8 mouse cellular contexts compared by ENCODE assay signal in the genomic region with DNA sequence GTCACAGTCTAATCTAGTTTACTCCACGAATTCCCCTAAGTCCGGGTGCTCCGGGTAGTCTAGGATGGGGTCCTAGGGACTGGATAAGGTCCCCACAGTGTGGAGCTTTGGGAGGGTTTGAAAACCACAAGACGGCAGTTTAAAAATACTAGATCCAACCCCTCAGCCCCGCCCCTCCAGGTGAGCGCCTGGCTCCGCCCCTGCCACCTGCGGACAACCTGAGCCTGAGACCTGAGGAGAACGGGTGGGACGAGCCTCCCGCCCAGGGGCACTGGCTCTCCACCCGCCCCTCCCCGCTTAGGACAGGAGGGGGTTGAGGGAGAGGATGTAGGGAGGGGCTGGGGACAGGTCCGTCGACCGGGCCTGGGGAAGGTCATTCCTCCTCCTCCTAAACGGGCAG. TPM values are rescaled to one million over a fixed set of nuclear protein-coding genes. Genes with fewer than 3 reads are reported as not detected.
DNase-seq lines count a peak whose midpoint lies in the region; ATAC-seq and TF ChIP-seq lines count a peak whose summit lies in the region.

No protein-coding gene starts in this region.

- H3K4me2 ChIP-seq in embryonic facial prominence, embryonic 14.5 days (ENCODE audit: low read depth, low read length) = peak overlapping the region; percentile 64
- H3K4me2 ChIP-seq in lung, embryonic 15.5 days = peak overlapping the region; percentile 83

- H3K4me1 ChIP-seq in E14TG2a.4 (replicated peaks; ENCODE audit: low read depth, low read length) = peaks cover 92% of the 10 kb centered on the region
- H3K4me1 ChIP-seq in embryonic facial prominence, embryonic 14.5 days (ENCODE audit: control insufficient read depth, insufficient read depth, low read length) = no peaks in the 10 kb centered on the region
- peaks cover 12% of the 10 kb centered on the region for H3K4me1 ChIP-seq in kidney, adult 2 months (ENCODE audit: control insufficient read depth, insufficient read depth, low read length)
- peaks cover 37% of the 10 kb centered on the region for H3K4me1 ChIP-seq in lung, embryonic 15.5 days

- peaks cover 41% of the 10 kb centered on the region for H3K27me3 ChIP-seq in E14TG2a.4 (ENCODE audit: insufficient read depth, low read length)
- H3K27me3 ChIP-seq in embryonic facial prominence, embryonic 14.5 days (replicated peaks; ENCODE audit: control insufficient read depth, insufficient read depth, low read length) = peaks cover 29% of the 10 kb centered on the region
- no peaks in the 10 kb centered on the region for H3K27me3 ChIP-seq in kidney, adult 2 months (replicated peaks; ENCODE audit: control insufficient read depth, insufficient read depth, low read length)
- peaks cover 44% of the 10 kb centered on the region for H3K27me3 ChIP-seq in lung, embryonic 15.5 days

- WGBS in embryonic facial prominence, embryonic 14.5 days = 4% methylated on average over 11 of the region's 17 CpGs
- WGBS in kidney, adult 2 months = 13% methylated on average over 17 of the region's 17 CpGs
- WGBS in lung, embryonic 15.5 days = 5% methylated on average over 17 of the region's 17 CpGs

- H3K9me3 ChIP-seq in E14TG2a.4 (ENCODE audit: low read length) = no peaks in the 10 kb centered on the region
- H3K9me3 ChIP-seq in embryonic facial prominence, embryonic 14.5 days (ENCODE audit: control insufficient read depth, low read length) = no peaks in the 10 kb centered on the region
- no peaks in the 10 kb centered on the region for H3K9me3 ChIP-seq in lung, embryonic 15.5 days

- no peak for TF ChIP-seq CTCF in E14TG2a.4 (conservative IDR thresholded peaks at IDR 0.05; ENCODE audit: low read length)
- no peak for TF ChIP-seq CTCF in kidney, adult 2 months (conservative IDR thresholded peaks at IDR 0.05; ENCODE audit: insufficient read depth, insufficient read length, low read depth, low read length)

- peak overlapping the region; percentile 80 for H3K4me3 ChIP-seq in E14TG2a.4 (replicated peaks; ENCODE audit: low read length)
- H3K4me3 ChIP-seq in embryonic facial prominence, embryonic 14.5 days (ENCODE audit: low read depth, low read length) = peak overlapping the region; percentile 40
- peak overlapping the region; percentile 55 for H3K4me3 ChIP-seq in kidney, adult 2 months (ENCODE audit: insufficient read depth, low read depth, low read length)
- H3K4me3 ChIP-seq in lung, embryonic 15.5 days = peak overlapping the region; percentile 50

- peak; percentile 66 for DNase-seq in embryonic facial prominence, embryonic 14.5 days (ENCODE audit: low spot score)
- peak; percentile 78 for DNase-seq in kidney, adult 2 months
- no peak for DNase-seq in MN1 (ENCODE audit: low spot score)
- DNase-seq in gastrocnemius, adult 18-20 months (ENCODE audit: low spot score) = no peak
- no peak for DNase-seq in gastrocnemius, postnatal 36 days
- no peak for DNase-seq in thymus, postnatal 14 days

- intact Hi-C loops in gastrocnemius, postnatal 36 days (cut with DNase I) = loop anchor here (5.0 kb wide), 1 partner anchor 168 kb away; no protein-coding TSS in a partner anchor

- peak; percentile 31 for ATAC-seq in embryonic facial prominence, embryonic 14.5 days (ENCODE audit: low read depth)
- peak; percentile 43; the same call in 1 of the 2 replicates for ATAC-seq in lung, embryonic 15.5 days (ENCODE audit: borderline replicate concordance, extremely low read depth, low FRiP score, low TSS enrichment)

- no peak overlapping the region for H3K27ac ChIP-seq in embryonic facial prominence, embryonic 14.5 days (replicated peaks; ENCODE audit: low read depth, low read length)
- H3K27ac ChIP-seq in kidney, adult 2 months (ENCODE audit: insufficient read depth, low read depth, low read length) = peak overlapping the region; percentile 81
- H3K27ac ChIP-seq in lung, embryonic 15.5 days = peak overlapping the region; percentile 76

- no peak overlapping the region for H3K9ac ChIP-seq in embryonic facial prominence, embryonic 14.5 days (ENCODE audit: low read depth, low read length)
- 0 out of 2 replicates have a peak overlapping the region, but pooled peaks have one; percentile 45 for H3K9ac ChIP-seq in lung, embryonic 15.5 days

- no peak for TF ChIP-seq POLR2A in kidney, adult 2 months (IDR thresholded peaks at IDR 0.05; ENCODE audit: low read depth, low read length)

- H3K36me3 ChIP-seq in E14TG2a.4 (ENCODE audit: insufficient read depth, low read length) = peaks cover 7% of the 10 kb centered on the region; the same call in 1 of the 2 replicates
- no peaks in the 10 kb centered on the region for H3K36me3 ChIP-seq in embryonic facial prominence, embryonic 14.5 days (ENCODE audit: control insufficient read depth, insufficient read depth, low read length)
- H3K36me3 ChIP-seq in kidney, adult 2 months (ENCODE audit: control insufficient read depth, insufficient read depth, low read length) = no peaks in the 10 kb centered on the region
- no peaks in the 10 kb centered on the region for H3K36me3 ChIP-seq in lung, embryonic 15.5 days

RNA-seq across cellular contexts. Expression of a gene that starts 6.7 kb away (rescaled TPM):
- 8.1 and 9.9 TPM in 2 replicates for polyA plus RNA-seq in embryonic facial prominence, embryonic 14.5 days (2014; fragmentation: Nextera tagmentation; extraction: Ambion mirVana)
- polyA plus RNA-seq in kidney, adult 2 months (2012; rRNA removed) = 13.2 and 19.0 TPM in 2 replicates
- polyA plus RNA-seq in lung, embryonic 15.5 days (2015; fragmentation: Nextera tagmentation; extraction: Ambion mirVana) = 26.4 and 28.8 TPM in 2 replicates
- not detected for total RNA-seq in gastrocnemius, adult 18-20 months (2021)
- not detected for total RNA-seq in gastrocnemius, postnatal 36 days (2021)

RNA-seq across cellular contexts. Expression of a gene that starts 8.0 kb away (rescaled TPM):
- polyA plus RNA-seq in embryonic facial prominence, embryonic 14.5 days (2014; fragmentation: Nextera tagmentation; extraction: Ambion mirVana) = 48.4 and 56.3 TPM in 2 replicates
- 70.7 and 76.3 TPM in 2 replicates for polyA plus RNA-seq in kidney, adult 2 months (2012; rRNA removed)
- 45.4 and 47.0 TPM in 2 replicates for polyA plus RNA-seq in lung, embryonic 15.5 days (2015; fragmentation: Nextera tagmentation; extraction: Ambion mirVana)
- total RNA-seq in gastrocnemius, adult 18-20 months (2021) = 10 to 100 TPM; 19.7 to 20.4 TPM
- total RNA-seq in gastrocnemius, postnatal 36 days (2021) = 10 to 100 TPM; 21.4 to 23.2 TPM

RNA-seq across cellular contexts. Expression of a gene that starts 18.0 kb away (rescaled TPM):
- polyA plus RNA-seq in embryonic facial prominence, embryonic 14.5 days (2014; fragmentation: Nextera tagmentation; extraction: Ambion mirVana) = 56.0 and 61.4 TPM in 2 replicates
- 142 and 147 TPM in 2 replicates for polyA plus RNA-seq in kidney, adult 2 months (2012; rRNA removed)
- 60.7 and 66.5 TPM in 2 replicates for polyA plus RNA-seq in lung, embryonic 15.5 days (2015; fragmentation: Nextera tagmentation; extraction: Ambion mirVana)
- total RNA-seq in gastrocnemius, adult 18-20 months (2021) = 100 to 1,000 TPM; 102 to 105 TPM
- total RNA-seq in gastrocnemius, postnatal 36 days (2021) = 100 to 1,000 TPM in 1 of 2 experiments, 10 to 100 TPM in 1; 98.5 to 102 TPM

RNA-seq across cellular contexts. Expression of a gene that starts 18.0 kb away (rescaled TPM):
- 196 and 206 TPM in 2 replicates for polyA plus RNA-seq in embryonic facial prominence, embryonic 14.5 days (2014; fragmentation: Nextera tagmentation; extraction: Ambion mirVana)
- polyA plus RNA-seq in kidney, adult 2 months (2012; rRNA removed) = 130 TPM in 2 replicates
- 208 and 225 TPM in 2 replicates for polyA plus RNA-seq in lung, embryonic 15.5 days (2015; fragmentation: Nextera tagmentation; extraction: Ambion mirVana)
- 100 to 1,000 TPM; 106 to 116 TPM for total RNA-seq in gastrocnemius, adult 18-20 months (2021)
- total RNA-seq in gastrocnemius, postnatal 36 days (2021) = 10 to 100 TPM; 90.6 to 91.0 TPM

RNA-seq across cellular contexts. Expression of a gene that starts 32.0 kb away (rescaled TPM):
- polyA plus RNA-seq in embryonic facial prominence, embryonic 14.5 days (2014; fragmentation: Nextera tagmentation; extraction: Ambion mirVana) = 4.9 and 5.4 TPM in 2 replicates
- 0.57 and 1.5 TPM in 2 replicates for polyA plus RNA-seq in kidney, adult 2 months (2012; rRNA removed)
- 2.7 and 3.9 TPM in 2 replicates for polyA plus RNA-seq in lung, embryonic 15.5 days (2015; fragmentation: Nextera tagmentation; extraction: Ambion mirVana)
- total RNA-seq in gastrocnemius, adult 18-20 months (2021) = not detected
- total RNA-seq in gastrocnemius, postnatal 36 days (2021) = under 1 TPM in 1 of 2 experiments, not detected in 1; 0.22 TPM

Comparison
In these comparisons a context has a peak if more than half of its experiments do, and no peak if none do; other contexts are left out.
1. DNase-seq: peak in embryonic facial prominence, embryonic 14.5 days (single experiment) and kidney, adult 2 months (single experiment); none in MN1 (single experiment), gastrocnemius, adult 18-20 months (single experiment), gastrocnemius, postnatal 36 days (0 of 2) and thymus, postnatal 14 days (single experiment).
2. Peak in every context shown above with its lines, with median percentiles within 50 percentile points of each other: H3K4me3 ChIP-seq.